Comparison of ENCODE assay signal across 8 mouse cellular contexts in genomic region chr6:125087937-125088336, GRCm38 (mm10). TPM values are rescaled to one million over a fixed set of nuclear protein-coding genes. Genes with fewer than 3 reads are reported as not detected.
DNase-seq lines count a peak whose midpoint lies in the region; ATAC-seq and TF ChIP-seq lines count a peak whose summit lies in the region.

No protein-coding gene starts in this region.

- ATAC-seq in hindbrain, embryonic 13.5 days (ENCODE audit: low FRiP score): no peak
- no peak for ATAC-seq in liver, postnatal 0 days

- no peaks in the 10 kb centered on the region for H3K9me3 ChIP-seq in MEL (replicated peaks; ENCODE audit: insufficient read depth, low read length)
- H3K9me3 ChIP-seq in hindbrain, embryonic 13.5 days: no peaks in the 10 kb centered on the region
- no peaks in the 10 kb centered on the region for H3K9me3 ChIP-seq in liver, postnatal 0 days (ENCODE audit: low read length)

- no peaks in the 10 kb centered on the region for H3K27me3 ChIP-seq in heart, adult 2 months (ENCODE audit: control insufficient read depth, insufficient read depth, low read length)
- no peaks in the 10 kb centered on the region for H3K27me3 ChIP-seq in MEL (ENCODE audit: control insufficient read depth in 1 of 2, insufficient read depth in 2 of 2, low read length in 2 of 2)
- no peaks in the 10 kb centered on the region for H3K27me3 ChIP-seq in hindbrain, embryonic 13.5 days
- no peaks in the 10 kb centered on the region for H3K27me3 ChIP-seq in liver, postnatal 0 days (ENCODE audit: insufficient read depth, low read length)

- TF ChIP-seq EP300 in heart, adult 2 months (IDR thresholded peaks at IDR 0.05; ENCODE audit: insufficient read depth, low read depth, low read length): no peak
- no peak for TF ChIP-seq EP300 in MEL (IDR thresholded peaks at IDR 0.05; ENCODE audit: low read depth in 1 of 2, low read length in 2 of 2)
- no peak for TF ChIP-seq EP300 in liver, postnatal 0 days (IDR thresholded peaks at IDR 0.05; ENCODE audit: low read depth)

- peaks cover 8% of the 10 kb centered on the region for H3K4me1 ChIP-seq in heart, adult 2 months (ENCODE audit: control insufficient read depth, insufficient read depth, low read length)
- peaks cover 5 to 15% of the 10 kb centered on the region in 2 experiments for H3K4me1 ChIP-seq in MEL (ENCODE audit: control insufficient read depth in 1 of 2, insufficient read depth in 2 of 2, low read length in 2 of 2)
- peaks cover 33% of the 10 kb centered on the region for H3K4me1 ChIP-seq in hindbrain, embryonic 13.5 days (replicated peaks)
- peaks cover 30% of the 10 kb centered on the region for H3K4me1 ChIP-seq in liver, postnatal 0 days (ENCODE audit: insufficient read depth)

- H3K36me3 ChIP-seq in heart, adult 2 months (ENCODE audit: control insufficient read depth, insufficient read depth, low read length): no peaks in the 10 kb centered on the region
- peaks cover 0 to 14% of the 10 kb centered on the region in 2 experiments; a peak in 2 of 4 replicates for H3K36me3 ChIP-seq in MEL (ENCODE audit: control insufficient read depth in 1 of 2, insufficient read depth in 2 of 2, low read length in 2 of 2)
- H3K36me3 ChIP-seq in hindbrain, embryonic 13.5 days: no peaks in the 10 kb centered on the region
- H3K36me3 ChIP-seq in liver, postnatal 0 days (replicated peaks; ENCODE audit: insufficient read depth, low read length): no peaks in the 10 kb centered on the region

- no peak overlapping the region for H3K4me3 ChIP-seq in heart, adult 2 months
- H3K4me3 ChIP-seq in MEL (ENCODE audit: control insufficient read depth in 1 of 2, insufficient read depth in 1 of 2, low read depth in 2 of 2, low read length in 2 of 2): no peak overlapping the region
- no peak overlapping the region for H3K4me3 ChIP-seq in hindbrain, embryonic 13.5 days
- H3K4me3 ChIP-seq in liver, postnatal 0 days (ENCODE audit: low read depth, low read length): no peak overlapping the region

- no peaks in the 10 kb centered on the region for H3K79me2 ChIP-seq in heart, adult 2 months (replicated peaks; ENCODE audit: control insufficient read depth, insufficient read depth, low read length)
- H3K79me2 ChIP-seq in MEL (ENCODE audit: control insufficient read depth, insufficient read depth, low read length, poor library complexity): no peaks in the 10 kb centered on the region; the same call in 1 of the 2 replicates

- intact Hi-C loops in heart, adult 2 months (cut with DNase I): loop anchor here (2.0 kb wide), 1 partner anchor 77 kb away; no protein-coding TSS in a partner anchor
- intact Hi-C loops in heart, postnatal 36 days (cut with DNase I): no loop called here

- TF ChIP-seq POLR2A in heart, adult 2 months (IDR thresholded peaks at IDR 0.05; ENCODE audit: insufficient read depth, low read depth, low read length): no peak
- TF ChIP-seq POLR2A in MEL (IDR thresholded peaks at IDR 0.05; ENCODE audit: control insufficient read depth in 1 of 2, insufficient read depth in 1 of 2, low read depth in 1 of 2, low read length in 2 of 2, poor library complexity in 1 of 2): no peak

- H3K4me2 ChIP-seq in hindbrain, embryonic 13.5 days: no peak overlapping the region
- no peak overlapping the region for H3K4me2 ChIP-seq in liver, postnatal 0 days (ENCODE audit: low read depth, low read length)

- TF ChIP-seq RAD21 in MEL (IDR thresholded peaks at IDR 0.05; ENCODE audit: low read depth, low read length): no peak

- TF ChIP-seq CTCF in heart, adult 2 months (IDR thresholded peaks at IDR 0.05): no peak
- TF ChIP-seq CTCF in MEL (IDR thresholded peaks at IDR 0.05 in 2 of 3, conservative IDR thresholded peaks at IDR 0.05 in 1 of 3; ENCODE audit: control insufficient read depth in 1 of 3, insufficient read depth in 1 of 3, low read depth in 2 of 3, low read length in 3 of 3, poor library complexity in 1 of 3, severe bottlenecking in 1 of 3): no peak
- no peak for TF ChIP-seq CTCF in liver, postnatal 0 days (IDR thresholded peaks at IDR 0.05; ENCODE audit: low read depth)

- H3K9ac ChIP-seq in heart, adult 2 months (ENCODE audit: low read depth, low read length): no peak overlapping the region
- no peak overlapping the region for H3K9ac ChIP-seq in MEL (ENCODE audit: control insufficient read depth, low read depth, low read length, poor library complexity, severe bottlenecking)
- H3K9ac ChIP-seq in hindbrain, embryonic 13.5 days: no peak overlapping the region
- H3K9ac ChIP-seq in liver, postnatal 0 days (replicated peaks): no peak overlapping the region

- WGBS in heart, adult 2 months: 83% methylated on average over 3 of the region's 3 CpGs
- WGBS in hindbrain, embryonic 13.5 days: 74% methylated on average over 3 of the region's 3 CpGs
- 72% methylated on average over 3 of the region's 3 CpGs for WGBS in liver, postnatal 0 days (ENCODE audit: insufficient replicate concordance)

- no peak for DNase-seq in heart, adult 2 months
- no peak for DNase-seq in heart, postnatal 36 days
- DNase-seq in MEL (ENCODE audit: low read depth, low spot score): no peak
- no peak for DNase-seq in liver, postnatal 0 days
- DNase-seq in adrenal gland, postnatal 36 days: no peak
- DNase-seq in layer of hippocampus, adult 9-11 months: no peak
- DNase-seq in embryo, embryonic 9.5 days (ENCODE audit: extremely low spot score): no peak

- H3K27ac ChIP-seq in heart, adult 2 months: peak overlapping the region; percentile 87
- H3K27ac ChIP-seq in MEL (ENCODE audit: control insufficient read depth, low read depth, low read length): peak overlapping the region; percentile 58; the same call in 1 of the 2 replicates
- peak overlapping the region; percentile 97 for H3K27ac ChIP-seq in hindbrain, embryonic 13.5 days
- H3K27ac ChIP-seq in liver, postnatal 0 days (ENCODE audit: low read depth): peak overlapping the region; percentile 86

TF ChIP-seq in MEL, 35 proteins besides CTCF, POLR2A, EP300 and RAD21 (continues in another document):
- TF ChIP-seq CHD2 (IDR thresholded peaks at IDR 0.05; ENCODE audit: low read length): no peak
- no peak for TF ChIP-seq GATA1 (IDR thresholded peaks at IDR 0.05; ENCODE audit: low read depth, low read length)
- TF ChIP-seq TBP (IDR thresholded peaks at IDR 0.05; ENCODE audit: low read depth, low read length): no peak
- no peak for TF ChIP-seq E2F4 (IDR thresholded peaks at IDR 0.05; ENCODE audit: borderline replicate concordance, low read depth, low read length)

RNA-seq across cellular contexts. Expression of gene Chd4, which starts 7.8 kb away (rescaled TPM):
- total RNA-seq in heart, adult 2 months (2021): 100 to 1,000 TPM in 1 of 2 experiments, 10 to 100 TPM in 1; 97.1 to 113 TPM
- polyA plus RNA-seq in heart, adult 2 months (2012; rRNA removed): 28.3 and 31.6 TPM in 2 replicates
- total RNA-seq in heart, postnatal 36 days (2021): 100 to 1,000 TPM; 118 to 127 TPM
- total RNA-seq in MEL (2012; rRNA removed): 173 and 193 TPM in 2 replicates
- 100 to 1,000 TPM in 1 of 2 experiments, 10 to 100 TPM in 1; 93.0 to 232 TPM for polyA plus RNA-seq in MEL (2012; ENCODE audit: insufficient read depth in 1 of 2, insufficient read length in 2 of 2, low read depth in 1 of 2, low replicate concordance in 2 of 2, missing spikeins in 1 of 2)
- polyA plus RNA-seq in hindbrain, embryonic 13.5 days (2015; fragmentation: Nextera tagmentation; extraction: Ambion mirVana): 123 and 126 TPM in 2 replicates
- polyA plus RNA-seq in liver, postnatal 0 days (2015; fragmentation: Nextera tagmentation; extraction: Ambion mirVana): 20.0 and 24.5 TPM in 2 replicates
- 100 to 1,000 TPM; 166 to 201 TPM for total RNA-seq in adrenal gland, postnatal 36 days (2021)

RNA-seq across cellular contexts. Expression of gene Lpar5, which starts 20.2 kb away (rescaled TPM):
- under 1 TPM in 1 of 2 experiments, not detected in 1; 0.20 TPM for total RNA-seq in heart, adult 2 months (2021)
- polyA plus RNA-seq in heart, adult 2 months (2012; rRNA removed): 1.2 and 2.3 TPM in 2 replicates
- total RNA-seq in heart, postnatal 36 days (2021): under 1 TPM in 1 of 2 experiments, not detected in 1; 0.24 TPM
- total RNA-seq in MEL (2012; rRNA removed): 2.8 and 3.5 TPM in 2 replicates
- polyA plus RNA-seq in MEL (2012; ENCODE audit: insufficient read depth in 1 of 2, insufficient read length in 2 of 2, low read depth in 1 of 2, low replicate concordance in 2 of 2, missing spikeins in 1 of 2): 10 to 100 TPM in 1 of 2 experiments, not detected in 1; 16.2 TPM
- 0.55 and 0.65 TPM in 2 replicates for polyA plus RNA-seq in hindbrain, embryonic 13.5 days (2015; fragmentation: Nextera tagmentation; extraction: Ambion mirVana)
- 0.57 and 0.85 TPM in 2 replicates for polyA plus RNA-seq in liver, postnatal 0 days (2015; fragmentation: Nextera tagmentation; extraction: Ambion mirVana)
- total RNA-seq in adrenal gland, postnatal 36 days (2021): under 1 TPM; 0.40 to 0.60 TPM

RNA-seq across cellular contexts. Expression of gene Acrbp, which starts 38.4 kb away (rescaled TPM):
- total RNA-seq in heart, adult 2 months (2021): 1 to 10 TPM; 1.9 to 2.3 TPM
- polyA plus RNA-seq in heart, adult 2 months (2012; rRNA removed): 13.6 and 16.3 TPM in 2 replicates
- 1 to 10 TPM; 1.7 to 2.1 TPM for total RNA-seq in heart, postnatal 36 days (2021)
- 1.2 and 3.3 TPM in 2 replicates for total RNA-seq in MEL (2012; rRNA removed)
- 1 to 10 TPM in 1 of 2 experiments, not detected in 1; 5.3 TPM for polyA plus RNA-seq in MEL (2012; ENCODE audit: insufficient read depth in 1 of 2, insufficient read length in 2 of 2, low read depth in 1 of 2, low replicate concordance in 2 of 2, missing spikeins in 1 of 2)
- polyA plus RNA-seq in hindbrain, embryonic 13.5 days (2015; fragmentation: Nextera tagmentation; extraction: Ambion mirVana): 17.5 and 19.7 TPM in 2 replicates
- 1.3 and 2.0 TPM in 2 replicates for polyA plus RNA-seq in liver, postnatal 0 days (2015; fragmentation: Nextera tagmentation; extraction: Ambion mirVana)
- total RNA-seq in adrenal gland, postnatal 36 days (2021): 1 to 10 TPM; 6.9 to 7.1 TPM

RNA-seq across cellular contexts. Expression of gene Nop2, which starts 43.8 kb away (rescaled TPM):
- total RNA-seq in heart, adult 2 months (2021): 10 to 100 TPM; 18.9 to 20.3 TPM
- polyA plus RNA-seq in heart, adult 2 months (2012; rRNA removed): 8.3 and 13.6 TPM in 2 replicates
- total RNA-seq in heart, postnatal 36 days (2021): 10 to 100 TPM; 20.3 to 21.0 TPM
- total RNA-seq in MEL (2012; rRNA removed): 210 and 263 TPM in 2 replicates
- 100 to 1,000 TPM; 221 to 337 TPM for polyA plus RNA-seq in MEL (2012; ENCODE audit: insufficient read depth in 1 of 2, insufficient read length in 2 of 2, low read depth in 1 of 2, low replicate concordance in 2 of 2, missing spikeins in 1 of 2)
- 47.9 and 48.6 TPM in 2 replicates for polyA plus RNA-seq in hindbrain, embryonic 13.5 days (2015; fragmentation: Nextera tagmentation; extraction: Ambion mirVana)
- 23.2 and 24.8 TPM in 2 replicates for polyA plus RNA-seq in liver, postnatal 0 days (2015; fragmentation: Nextera tagmentation; extraction: Ambion mirVana)
- total RNA-seq in adrenal gland, postnatal 36 days (2021): 10 to 100 TPM; 39.5 to 64.3 TPM

RNA-seq across cellular contexts. Expression of gene Ing4, which starts 48.4 kb away (rescaled TPM):
- 10 to 100 TPM; 26.1 to 27.1 TPM for total RNA-seq in heart, adult 2 months (2021)
- 26.3 and 36.2 TPM in 2 replicates for polyA plus RNA-seq in heart, adult 2 months (2012; rRNA removed)
- total RNA-seq in heart, postnatal 36 days (2021): 10 to 100 TPM; 30.5 to 34.4 TPM
- 26.3 and 29.5 TPM in 2 replicates for total RNA-seq in MEL (2012; rRNA removed)
- polyA plus RNA-seq in MEL (2012; ENCODE audit: insufficient read depth in 1 of 2, insufficient read length in 2 of 2, low read depth in 1 of 2, low replicate concordance in 2 of 2, missing spikeins in 1 of 2): 10 to 100 TPM in 1 of 2 experiments, not detected in 1; 34.9 TPM
- polyA plus RNA-seq in hindbrain, embryonic 13.5 days (2015; fragmentation: Nextera tagmentation; extraction: Ambion mirVana): 168 and 175 TPM in 2 replicates
- 23.8 and 24.3 TPM in 2 replicates for polyA plus RNA-seq in liver, postnatal 0 days (2015; fragmentation: Nextera tagmentation; extraction: Ambion mirVana)
- total RNA-seq in adrenal gland, postnatal 36 days (2021): 10 to 100 TPM; 54.4 to 79.5 TPM
